Mouse (Mus musculus): ENCODE results near the gene Dyrk3. TPM values are rescaled to one million over a fixed set of nuclear protein-coding genes. Genes with fewer than 3 reads are reported as not detected.
A peak's percentile ranks its signal among the peaks of the same experiment; 100 is the strongest.

Dyrk3 gene
- total RNA-seq, 2 experiments from 2014 or later, result 17.4 to 20.2 TPM

DNA sequence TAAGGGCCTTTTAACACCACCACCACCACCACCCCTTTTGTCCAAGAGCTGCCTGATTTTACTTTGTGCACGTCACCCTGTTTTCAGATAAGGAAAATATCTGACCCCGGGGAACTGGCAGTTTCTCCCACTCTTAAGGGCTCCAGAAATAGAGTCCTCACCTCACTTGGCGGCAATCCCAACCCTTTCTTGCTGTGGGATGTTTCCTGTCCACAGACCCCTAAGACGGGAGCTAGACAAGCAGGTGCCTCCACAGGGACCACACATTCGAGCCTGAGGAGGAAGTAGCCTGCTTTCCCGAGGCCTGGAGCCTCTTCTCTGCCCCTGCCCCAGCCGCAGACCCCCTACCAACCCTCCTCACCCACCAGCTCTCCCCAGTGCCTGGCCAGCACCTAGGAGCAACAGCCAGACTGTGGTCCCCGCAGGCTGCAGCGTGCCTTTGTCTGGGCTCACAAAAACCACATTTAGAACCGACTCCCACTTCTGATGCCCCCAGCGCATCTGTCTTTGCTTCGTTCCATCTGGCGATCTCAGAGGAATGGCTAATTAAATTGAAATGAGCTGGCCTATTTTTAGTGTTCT lies 21.6 kb downstream of the Dyrk3 start:
- peak; percentile 84 to 90 for DNase-seq (ENCODE audit: low spot score in 2 of 2)

DNA sequence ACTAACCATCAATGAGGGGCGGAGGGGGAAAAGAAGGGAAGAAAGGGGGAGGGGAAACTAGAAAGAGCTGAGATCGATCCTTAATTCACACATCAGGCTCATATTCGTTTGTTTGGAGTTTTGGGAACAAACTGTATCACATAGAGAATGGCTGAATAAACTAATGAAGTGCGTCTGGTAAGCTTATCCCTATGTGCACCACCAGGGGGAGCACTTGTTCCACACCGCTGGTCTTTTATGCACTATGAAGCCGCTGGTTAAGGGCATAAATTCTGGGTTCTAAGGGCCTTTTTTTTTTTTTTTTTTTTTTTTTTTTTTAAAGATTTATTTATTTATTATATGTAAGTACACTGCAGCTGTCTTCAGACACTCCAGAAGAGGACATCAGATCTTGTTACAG lies 22.2 kb downstream of the Dyrk3 start:
- peak in 1 of 2 experiments; percentile 84 for DNase-seq (ENCODE audit: low spot score in 2 of 2)

DNA sequence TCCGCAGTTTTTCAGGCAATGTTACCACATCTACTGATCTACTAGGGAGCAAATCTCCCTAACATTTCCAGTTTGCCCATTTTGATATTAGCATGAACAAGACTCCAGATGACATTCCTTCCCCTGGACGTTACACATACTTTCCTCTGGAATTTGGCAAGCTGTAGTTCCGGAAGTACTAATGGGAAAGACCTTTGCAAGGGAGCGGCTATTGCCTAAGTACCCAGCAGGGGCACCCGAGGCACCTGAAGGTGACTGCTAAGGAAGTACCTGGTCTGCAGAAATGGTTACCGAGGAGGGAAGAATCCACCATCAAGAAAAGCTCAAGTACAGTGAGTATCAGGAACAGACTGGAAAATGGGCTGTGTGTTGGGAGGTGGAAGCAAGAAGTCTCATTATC lies 25.6 kb downstream of the Dyrk3 start:
- no peak for DNase-seq (ENCODE audit: low spot score in 2 of 2)

DNA sequence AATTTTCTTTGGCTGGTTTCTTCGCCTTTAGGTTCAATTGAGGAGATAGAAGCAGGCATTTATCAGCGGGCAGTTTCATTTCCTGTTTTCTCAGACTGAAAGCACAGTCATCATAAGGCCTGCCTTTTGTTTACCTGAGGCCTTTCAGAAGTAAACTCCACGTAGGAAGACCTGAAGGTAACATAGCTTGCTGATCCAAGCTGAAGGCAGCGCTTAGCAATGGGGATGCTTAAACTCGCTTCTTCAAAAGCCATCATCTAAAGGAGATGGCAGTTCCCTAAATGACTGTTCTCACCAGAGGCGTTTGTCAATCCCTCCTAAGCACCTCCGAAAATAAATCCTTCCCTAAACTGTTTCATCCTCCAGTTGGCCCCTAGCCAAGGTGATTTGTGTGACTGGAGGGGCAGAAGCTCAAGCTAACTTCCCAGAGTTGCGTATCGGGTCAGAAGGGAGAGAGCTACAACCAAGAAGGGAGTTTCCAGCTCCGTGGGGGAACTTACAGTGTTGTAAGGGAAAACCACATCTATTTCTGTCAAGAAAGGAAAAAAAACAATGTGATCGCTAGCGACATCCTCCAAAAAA lies 27.5 kb downstream of the Dyrk3 start:
- DNase-seq (ENCODE audit: low spot score in 2 of 2), result no peak

DNA sequence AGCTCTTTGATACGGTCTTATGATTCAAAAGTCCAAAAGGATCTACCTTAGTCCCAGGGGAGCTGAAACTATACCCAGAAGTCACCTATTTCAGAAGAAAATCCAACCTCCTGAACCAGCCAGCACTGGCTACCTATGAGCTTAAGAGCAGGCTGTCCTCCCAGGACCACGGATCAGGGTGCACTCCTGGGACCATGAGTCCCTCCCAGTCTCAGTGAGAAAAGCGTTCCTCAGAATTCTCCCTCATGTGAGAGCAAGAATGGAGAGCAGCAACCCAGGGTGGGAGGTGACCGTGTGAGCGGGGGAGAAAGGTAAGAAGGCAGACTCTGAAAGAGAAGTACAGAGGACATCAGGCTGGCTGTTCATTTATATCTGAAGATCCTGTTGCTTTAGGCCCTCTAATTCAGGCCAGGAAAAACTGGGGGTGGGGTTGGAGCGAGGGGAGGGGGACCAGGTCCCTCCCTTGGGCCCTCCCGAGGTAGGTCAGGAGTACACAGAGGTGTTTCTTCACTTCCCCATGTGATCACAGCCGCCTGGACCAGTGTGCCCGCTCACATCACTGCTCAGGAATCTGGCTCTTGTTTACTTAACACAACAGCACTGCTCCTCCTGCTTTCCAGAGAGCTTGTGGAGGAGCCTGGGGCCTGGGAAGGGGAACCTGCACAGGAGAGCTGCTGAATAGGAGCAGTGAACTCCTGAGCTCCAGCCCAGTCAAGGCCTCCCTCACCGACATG lies 30.4 kb downstream of the Dyrk3 start:
- no peak for DNase-seq (ENCODE audit: low spot score in 2 of 2)

DNA sequence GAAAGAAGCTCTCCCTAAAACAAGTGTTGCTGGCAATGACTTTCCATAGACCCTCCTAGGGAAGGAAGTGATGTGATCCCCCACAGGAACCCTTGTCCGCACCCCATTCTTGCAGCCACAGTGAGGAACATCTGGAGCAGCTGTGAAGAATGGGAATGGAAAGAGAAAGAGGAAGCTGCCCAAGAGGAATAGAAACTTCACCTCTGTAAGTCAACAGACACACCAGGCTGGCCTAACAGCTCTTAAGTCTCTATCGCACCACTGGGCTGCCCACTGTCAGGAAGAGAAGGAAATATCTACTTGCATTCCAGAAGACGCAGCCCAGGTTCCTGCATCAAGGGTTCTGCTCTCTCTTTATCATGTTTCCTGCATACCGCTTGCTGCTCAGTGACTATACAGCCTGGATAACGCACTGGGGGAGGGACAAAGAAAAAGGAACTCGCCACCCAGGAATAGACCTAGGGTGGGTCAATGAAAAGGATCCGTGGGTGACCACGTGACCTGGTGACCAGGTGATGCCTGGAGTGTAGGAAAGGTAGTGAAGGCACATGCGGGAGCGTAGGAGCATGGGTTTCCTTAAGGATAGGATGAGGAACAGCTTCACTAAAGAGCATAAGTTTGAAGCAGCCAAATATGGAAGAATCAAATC lies 34.2 kb downstream of the Dyrk3 start:
- no peak for DNase-seq (ENCODE audit: low spot score in 2 of 2)

DNA sequence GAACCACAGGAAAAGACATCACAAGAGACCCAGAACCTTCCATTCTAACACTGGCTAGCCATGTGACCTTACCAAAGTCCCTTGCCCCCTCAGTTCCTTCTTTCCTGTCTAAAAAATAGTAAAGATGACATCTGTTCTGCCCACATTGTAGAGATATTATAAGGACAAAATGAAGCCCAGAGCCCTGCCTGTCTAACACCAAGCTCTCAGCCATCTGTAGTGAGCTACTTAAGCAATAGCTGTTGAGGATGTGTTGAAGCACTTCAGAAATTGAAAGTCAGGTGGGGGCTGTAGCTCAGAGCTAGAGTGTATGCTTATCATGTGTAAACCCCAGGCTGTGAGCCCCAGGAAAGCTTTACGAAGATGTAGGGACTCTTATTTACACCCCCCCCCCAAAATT lies 37.3 kb downstream of the Dyrk3 start:
- no peak for DNase-seq (ENCODE audit: low spot score in 2 of 2)

DNA sequence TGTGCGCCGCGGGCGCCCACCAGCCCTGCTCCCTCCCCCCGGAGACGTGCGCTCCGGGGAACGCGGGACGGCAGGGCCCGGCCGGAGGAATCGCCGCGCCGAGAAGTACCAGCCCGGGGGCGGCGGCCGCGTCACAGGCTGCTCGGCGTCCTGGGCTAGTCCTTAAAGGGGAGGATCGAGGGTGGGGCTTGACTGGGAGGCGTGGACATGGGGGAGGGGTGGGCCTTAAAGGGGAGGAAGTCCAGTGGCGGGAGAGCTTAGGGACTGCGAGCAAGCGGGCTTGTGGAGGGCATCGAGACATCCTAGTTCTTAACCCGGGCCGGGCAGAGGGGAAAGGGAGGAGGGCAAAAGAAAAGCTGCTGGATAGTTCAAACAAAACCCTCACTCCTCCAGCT lies 40.4 kb downstream of the Dyrk3 start, which contains the start of gene Mapkapk2:
Mapkapk2 (minus strand) TSS at position 127 of the 395 bp plus-strand sequence.
- DNase-seq (ENCODE audit: low spot score in 2 of 2), result peak; percentile 82 to 88

DNA sequence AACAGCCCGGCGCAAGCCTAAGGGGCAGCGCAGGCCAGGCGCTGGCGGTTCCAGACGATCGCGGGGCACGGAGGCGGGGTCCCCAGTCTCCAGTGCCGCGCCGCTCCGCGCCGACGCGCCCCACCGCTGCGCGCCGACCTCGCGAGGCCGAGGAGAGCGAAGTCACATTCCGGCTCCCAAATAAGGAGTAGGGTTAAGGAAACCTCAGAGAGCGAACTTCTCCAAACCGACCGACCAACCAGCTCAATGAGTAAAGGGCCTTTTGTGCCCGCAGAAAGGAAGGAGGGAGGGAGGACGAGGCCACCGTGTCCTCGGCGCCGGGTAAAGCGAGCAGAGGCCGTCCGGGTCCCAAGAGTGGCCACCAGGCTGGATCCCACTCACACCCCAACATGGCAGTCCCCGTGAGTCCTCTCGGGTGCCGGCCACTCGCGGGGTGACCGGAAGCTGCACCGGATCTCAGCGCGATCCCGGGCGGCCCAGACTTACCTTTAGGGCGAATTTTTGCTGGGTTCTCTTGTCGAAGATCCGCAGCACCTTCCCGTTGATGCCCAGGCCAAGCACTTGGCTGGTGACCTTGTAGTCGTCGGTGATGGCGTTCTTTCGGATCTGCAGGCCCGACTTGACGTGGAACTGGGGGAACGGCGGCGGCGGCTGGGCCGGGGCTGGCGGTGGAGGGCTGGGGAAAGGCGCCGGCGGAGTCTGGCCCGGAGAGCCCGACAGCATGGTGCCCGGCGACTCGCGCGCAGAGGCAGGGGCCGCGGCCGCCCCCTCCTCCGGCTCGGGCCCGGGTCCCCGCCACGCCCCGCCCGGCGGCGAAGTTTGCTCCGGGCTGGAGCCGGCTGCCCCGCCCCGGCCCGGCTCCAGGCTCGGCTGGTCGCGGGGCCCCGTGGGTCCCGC lies 41.1 kb downstream of the Dyrk3 start:
- no peak for DNase-seq (ENCODE audit: low spot score in 2 of 2)

DNA sequence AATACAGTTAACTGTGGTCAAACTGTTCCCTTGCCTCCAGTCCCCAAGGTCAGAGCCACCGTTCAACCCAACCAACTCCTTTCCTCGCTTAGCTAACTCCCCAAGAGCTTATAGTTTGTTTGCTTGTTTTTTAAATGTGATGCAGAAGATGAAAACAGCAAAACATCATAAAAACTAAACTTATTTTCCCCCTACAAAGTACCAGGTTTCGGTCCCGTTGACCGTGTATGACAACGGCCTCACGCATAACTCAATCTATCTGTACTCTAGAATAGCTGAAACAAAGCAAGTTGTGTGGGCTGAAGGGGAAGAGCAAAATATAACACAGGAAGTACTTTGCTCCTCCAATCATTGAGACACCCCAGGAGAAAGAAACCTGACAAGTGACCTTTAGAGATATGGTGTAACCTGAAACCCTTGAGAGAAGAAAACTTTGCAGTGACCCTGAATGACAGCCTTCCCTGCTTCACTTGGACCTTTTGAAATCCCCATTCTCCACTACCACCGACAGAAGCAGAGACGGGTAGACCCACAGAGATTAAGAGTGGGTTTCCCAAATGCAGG lies 41.9 kb downstream of the Dyrk3 start:
- DNase-seq (ENCODE audit: low spot score in 2 of 2), result no peak

DNA sequence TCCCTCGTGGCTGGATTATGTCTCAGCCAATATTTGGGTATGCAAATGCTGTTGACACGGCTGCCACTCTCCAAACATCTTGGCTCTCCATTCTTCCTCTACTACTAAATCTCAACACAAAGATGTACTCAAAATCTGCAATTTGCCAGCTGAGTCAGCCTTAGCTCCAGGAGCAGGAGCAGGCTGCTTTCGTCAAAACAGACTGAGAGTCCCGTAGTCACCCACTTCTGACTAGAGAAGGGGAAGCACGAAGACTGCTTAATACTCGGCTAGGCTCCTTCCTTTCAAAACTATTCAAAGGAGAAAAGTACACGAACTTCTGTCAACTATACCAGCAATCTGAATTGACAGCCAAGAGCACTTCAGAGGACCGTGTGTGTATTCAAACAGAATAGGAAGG lies 42.6 kb downstream of the Dyrk3 start:
- DNase-seq (ENCODE audit: low spot score in 2 of 2), result peak; percentile 42 to 54

DNA sequence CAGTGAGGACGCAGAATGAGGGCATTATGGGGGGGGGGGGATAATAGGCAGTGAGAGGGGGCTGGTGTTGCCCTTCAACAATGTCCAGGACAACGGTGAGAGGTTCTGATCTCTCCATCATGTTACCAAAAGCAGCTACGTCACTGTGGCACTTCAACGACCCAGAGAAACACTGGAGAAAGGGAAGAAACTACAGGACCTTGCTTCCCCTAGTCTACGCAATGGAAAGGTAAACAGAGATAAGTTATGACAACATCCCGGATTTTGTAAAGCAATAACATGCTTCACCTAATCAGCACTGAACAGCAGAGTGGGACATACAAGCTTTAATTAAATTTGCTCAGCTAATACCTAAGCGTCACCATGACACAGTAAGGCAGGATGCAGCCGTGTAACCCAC lies 44.3 kb downstream of the Dyrk3 start:
- no peak for DNase-seq (ENCODE audit: low spot score in 2 of 2)

DNA sequence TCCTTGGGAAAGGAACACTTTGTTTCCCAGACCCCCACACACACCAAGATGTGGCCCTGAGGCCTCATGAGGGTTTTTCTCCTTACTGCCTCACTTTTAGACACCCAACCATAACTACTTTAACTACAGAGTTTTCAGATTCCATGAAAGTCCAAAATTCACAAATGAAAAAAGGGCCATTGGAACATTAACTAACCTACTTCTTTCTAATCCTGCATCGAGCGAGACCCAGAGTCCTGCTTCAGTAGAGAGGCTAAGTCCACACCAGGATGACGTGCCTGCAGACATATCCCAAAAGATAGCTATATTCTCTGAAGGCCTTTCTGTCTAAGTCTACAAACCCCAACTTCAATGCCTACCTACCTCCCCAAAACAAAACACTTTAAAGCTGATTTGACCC lies 45.3 kb downstream of the Dyrk3 start:
- DNase-seq (ENCODE audit: low spot score in 2 of 2), result no peak

DNA sequence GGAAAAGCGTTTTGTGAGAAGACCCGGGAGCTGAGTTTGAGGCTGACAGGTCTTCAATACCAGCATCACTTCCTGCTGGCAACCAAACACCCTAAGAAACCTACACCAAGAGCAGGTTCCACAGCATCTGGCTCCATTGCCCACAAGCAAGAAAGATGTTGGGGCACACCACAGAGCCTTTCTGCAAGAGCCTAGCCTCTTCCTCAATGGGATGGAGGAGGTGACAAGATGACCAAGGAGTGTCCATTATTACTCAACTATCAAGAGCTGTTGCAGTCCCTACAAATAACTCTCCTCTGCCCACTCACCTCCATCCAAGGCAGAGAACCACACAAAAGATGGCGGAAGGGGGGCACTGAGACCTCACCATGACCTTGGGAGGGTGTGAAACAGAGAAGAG lies 46.0 kb downstream of the Dyrk3 start:
- no peak for DNase-seq (ENCODE audit: low spot score in 2 of 2)

DNA sequence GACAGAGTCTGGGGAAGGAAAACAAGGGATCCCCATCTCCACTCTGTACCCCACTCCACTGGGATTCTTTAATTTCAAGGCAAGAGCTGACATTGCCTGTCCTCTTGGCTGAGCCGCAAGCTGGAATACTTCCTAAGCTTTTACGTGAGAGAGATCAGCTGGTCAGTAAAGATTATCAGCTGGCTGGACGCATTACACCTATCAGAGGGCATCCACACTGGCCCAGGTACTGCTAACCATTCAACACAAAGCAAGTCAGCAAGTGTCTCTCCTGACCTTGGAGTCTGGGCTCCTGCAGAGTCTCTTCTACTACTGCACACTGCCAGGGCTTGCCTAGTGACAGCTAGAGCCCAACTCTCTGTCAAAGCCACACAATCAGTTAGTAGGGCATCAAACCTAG lies 46.7 kb downstream of the Dyrk3 start:
- no peak for DNase-seq (ENCODE audit: low spot score in 2 of 2)

DNA sequence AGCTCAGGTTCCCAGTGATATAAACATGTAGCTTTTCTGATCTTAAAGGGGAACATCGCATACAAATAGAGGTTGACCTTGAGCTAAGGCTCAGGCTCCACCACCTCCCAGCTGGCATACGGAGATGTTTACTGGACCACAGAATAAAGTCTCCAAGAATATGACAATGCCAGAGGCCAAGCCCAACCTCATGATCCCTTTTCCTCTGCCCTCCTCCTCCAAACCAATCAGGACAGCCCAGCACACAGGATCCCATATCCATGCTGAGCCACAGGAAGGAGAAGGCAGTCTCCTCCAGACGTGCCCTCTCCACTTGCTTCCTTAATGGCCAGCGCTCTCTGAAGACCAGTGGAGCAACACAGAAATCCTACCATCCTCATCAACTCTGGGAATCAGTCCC lies 47.3 kb downstream of the Dyrk3 start:
- no peak for DNase-seq (ENCODE audit: low spot score in 2 of 2)

DNA sequence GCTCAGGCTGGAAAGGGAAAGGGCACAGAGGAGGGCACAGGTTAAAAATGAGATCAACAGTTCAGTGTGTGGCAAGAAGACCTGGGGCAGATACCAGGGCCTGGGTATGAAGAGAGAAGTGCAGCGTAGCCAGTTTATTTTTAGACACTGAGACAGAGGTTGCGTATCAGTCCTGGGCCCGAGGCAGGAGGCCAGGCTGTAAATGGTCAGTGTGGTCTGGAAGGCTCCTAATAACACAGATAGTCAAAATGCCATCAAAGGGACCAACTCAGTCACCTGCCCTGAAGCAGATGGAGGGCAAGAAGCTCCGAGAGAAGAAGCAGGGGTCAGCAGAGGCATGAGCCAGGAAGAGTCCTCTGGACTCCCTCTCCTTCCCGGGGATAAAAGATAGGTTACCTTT lies 47.9 kb downstream of the Dyrk3 start:
- DNase-seq (ENCODE audit: low spot score in 2 of 2), result no peak

DNA sequence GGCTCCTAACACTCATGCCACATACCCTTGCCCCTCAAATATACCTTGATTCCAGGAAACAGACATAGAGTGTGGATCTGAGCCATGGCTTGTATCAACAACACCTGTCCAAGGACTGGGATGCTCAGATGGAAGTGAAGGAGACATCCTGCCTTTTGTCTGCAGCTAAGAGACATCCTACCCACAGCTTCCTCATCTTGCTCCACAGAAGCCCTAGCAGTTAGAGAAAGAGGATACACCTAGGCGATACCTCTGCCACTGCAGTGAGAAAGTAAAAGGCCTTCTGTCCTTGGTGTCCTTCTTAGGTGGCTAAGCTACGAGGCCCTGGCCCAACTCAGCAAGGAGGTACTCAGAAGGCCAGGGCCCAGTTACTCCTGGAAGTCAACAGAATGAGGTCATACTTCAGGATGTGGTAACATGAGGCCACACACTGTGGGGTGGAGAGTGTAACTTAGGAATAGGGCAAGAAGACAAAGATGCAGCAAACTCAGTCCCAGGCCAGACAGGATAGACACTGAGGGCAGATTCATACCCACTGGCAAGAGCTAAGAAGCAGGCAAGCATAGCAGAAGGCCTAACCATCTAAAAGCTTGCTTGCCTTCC lies 48.5 kb downstream of the Dyrk3 start:
- no peak for DNase-seq (ENCODE audit: low spot score in 2 of 2)

DNA sequence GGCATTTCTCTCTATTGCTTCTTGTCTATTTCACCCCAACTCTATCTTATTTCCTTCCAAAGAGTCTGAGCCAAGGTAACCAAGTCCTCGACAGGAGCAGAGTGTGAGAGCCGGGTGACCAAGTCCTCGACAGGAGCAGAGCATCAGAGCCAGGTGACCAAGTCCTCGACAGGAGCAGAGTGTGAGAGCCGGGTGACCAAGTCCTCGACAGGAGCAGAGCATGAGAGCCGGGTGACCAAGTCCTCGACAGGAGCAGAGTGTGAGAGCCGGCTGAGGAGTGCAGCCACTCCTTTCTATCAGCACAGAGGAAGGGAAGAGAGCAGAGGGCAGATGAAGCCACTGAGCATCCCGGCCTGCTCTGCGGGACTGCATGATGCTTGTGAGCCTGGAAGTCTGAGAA lies 49.6 kb downstream of the Dyrk3 start:
- no peak for DNase-seq (ENCODE audit: low spot score in 2 of 2)

DNA sequence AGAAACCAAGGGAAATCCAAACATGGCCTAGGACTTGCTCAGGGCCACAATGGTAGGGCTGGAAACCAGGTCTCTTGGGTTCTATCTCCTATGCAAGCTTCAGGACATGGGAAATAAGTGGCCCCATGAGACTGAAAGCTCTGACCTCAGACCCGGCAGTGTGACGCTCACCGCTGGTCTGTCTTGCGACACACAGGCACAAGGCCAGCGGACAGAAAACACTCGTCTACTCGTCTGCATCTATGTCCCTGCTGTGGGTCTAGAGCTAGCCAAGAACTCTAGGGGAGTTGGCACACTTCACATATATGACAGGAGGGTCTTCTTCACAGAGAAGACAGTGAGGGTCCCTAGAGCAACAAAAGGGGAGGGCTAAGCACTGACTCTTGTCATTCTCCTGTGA lies 51.2 kb downstream of the Dyrk3 start:
- no peak for DNase-seq (ENCODE audit: low spot score in 2 of 2)

Measured in layer of hippocampus, adult 18-20 months (tissue).